Mouse (Mus musculus): ENCODE results near the gene Kcna5. TPM values are rescaled to one million over a fixed set of nuclear protein-coding genes. Genes with fewer than 3 reads are reported as not detected.
A peak's percentile ranks its signal among the peaks of the same experiment; 100 is the strongest.

Gene Kcna5
- polyA plus RNA-seq, 1 experiment from 2014 or later: 4.5 TPM

- no peaks in the 10 kb centered on the region for H3K36me3 ChIP-seq
- peak; percentile 61 for ATAC-seq (replicated peaks; ENCODE audit: low FRiP score)
- 13% methylated on average over 7 of the region's 7 CpGs for WGBS
- H3K27me3 ChIP-seq: no peaks in the 10 kb centered on the region
- H3K27ac ChIP-seq: no peak overlapping the region
- H3K4me2 ChIP-seq: no peak overlapping the region
- H3K9me3 ChIP-seq (replicated peaks): no peaks in the 10 kb centered on the region
- no peak overlapping the region for H3K4me3 ChIP-seq (replicated peaks)
- no peak overlapping the region for H3K9ac ChIP-seq
- peaks cover 6% of the 10 kb centered on the region; the same call in 1 of the 2 replicates for H3K4me1 ChIP-seq
Measured at GRCm38 (mm10) chr6:126563898-126564297, 28.7 kb upstream of the Kcna5 start.

- 25% methylated on average over 4 of the region's 4 CpGs for WGBS
- no peak overlapping the region for H3K9ac ChIP-seq
- H3K27ac ChIP-seq: no peak overlapping the region
- no peak overlapping the region for H3K4me2 ChIP-seq
- H3K4me3 ChIP-seq (replicated peaks): no peak overlapping the region
- no peak for ATAC-seq (replicated peaks; ENCODE audit: low FRiP score)
- no peaks in the 10 kb centered on the region for H3K9me3 ChIP-seq (replicated peaks)
- peaks cover 6% of the 10 kb centered on the region; the same call in 1 of the 2 replicates for H3K4me1 ChIP-seq
- no peaks in the 10 kb centered on the region for H3K36me3 ChIP-seq
- H3K27me3 ChIP-seq: no peaks in the 10 kb centered on the region
Measured at GRCm38 (mm10) chr6:126561702-126562101, 26.5 kb upstream of the Kcna5 start.

- H3K4me1 ChIP-seq: peaks cover 6% of the 10 kb centered on the region; the same call in 1 of the 2 replicates
- H3K27me3 ChIP-seq: no peaks in the 10 kb centered on the region
- WGBS: 93% methylated on average over 1 of the region's 1 CpGs
- H3K4me2 ChIP-seq: no peak overlapping the region
- no peaks in the 10 kb centered on the region for H3K36me3 ChIP-seq
- no peak for ATAC-seq (replicated peaks; ENCODE audit: low FRiP score)
- H3K4me3 ChIP-seq (replicated peaks): no peak overlapping the region
- no peak overlapping the region for H3K9ac ChIP-seq
- no peaks in the 10 kb centered on the region for H3K9me3 ChIP-seq (replicated peaks)
- no peak overlapping the region for H3K27ac ChIP-seq
Measured at GRCm38 (mm10) chr6:126560696-126561095, 25.5 kb upstream of the Kcna5 start.

GRCm38 (mm10) chr6:126560036-126560435 is 24.8 kb upstream of the Kcna5 start:
- Histone ChIP-seq H3K4me3 (replicated peaks) (no peak overlapping the region), H3K27ac (0 out of 2 replicates have a peak overlapping the region, but pooled peaks have one; percentile 13), H3K4me2 (no peak overlapping the region), H3K9ac (no peak overlapping the region), H3K4me1 (peaks cover 6% of the 10 kb centered on the region; the same call in 1 of the 2 replicates), H3K36me3 (no peaks in the 10 kb centered on the region), H3K9me3 (replicated peaks) (no peaks in the 10 kb centered on the region), H3K27me3 (no peaks in the 10 kb centered on the region)
- ATAC-seq (replicated peaks; ENCODE audit: low FRiP score): no peak
- 32% methylated on average over 8 of the region's 8 CpGs for WGBS

- H3K27me3 ChIP-seq: peaks cover 9% of the 10 kb centered on the region; the same call in 1 of the 2 replicates
- H3K27ac ChIP-seq: no peak overlapping the region
- H3K9ac ChIP-seq: no peak overlapping the region
- no peaks in the 10 kb centered on the region for H3K9me3 ChIP-seq (replicated peaks)
- H3K36me3 ChIP-seq: no peaks in the 10 kb centered on the region
- no peak overlapping the region for H3K4me2 ChIP-seq
- 64% methylated on average over 3 of the region's 3 CpGs for WGBS
- no peak for ATAC-seq (replicated peaks; ENCODE audit: low FRiP score)
- H3K4me1 ChIP-seq: peaks cover 6% of the 10 kb centered on the region; the same call in 1 of the 2 replicates
- H3K4me3 ChIP-seq (replicated peaks): no peak overlapping the region
Measured at GRCm38 (mm10) chr6:126558276-126558675, 23.1 kb upstream of the Kcna5 start.

- Histone ChIP-seq H3K4me3 (replicated peaks) (no peak overlapping the region), H3K9ac (no peak overlapping the region), H3K9me3 (replicated peaks) (no peaks in the 10 kb centered on the region), H3K36me3 (no peaks in the 10 kb centered on the region), H3K27me3 (peaks cover 21% of the 10 kb centered on the region), H3K27ac (no peak overlapping the region), H3K4me1 (no peaks in the 10 kb centered on the region), H3K4me2 (no peak overlapping the region)
- peak; percentile 70 for ATAC-seq (replicated peaks; ENCODE audit: low FRiP score)
- WGBS: 20% methylated on average over 9 of the region's 9 CpGs
Measured at GRCm38 (mm10) chr6:126553812-126554211, 18.6 kb upstream of the Kcna5 start.

- Histone ChIP-seq H3K27ac (no peak overlapping the region), H3K9me3 (replicated peaks) (no peaks in the 10 kb centered on the region), H3K36me3 (no peaks in the 10 kb centered on the region), H3K27me3 (peaks cover 28% of the 10 kb centered on the region), H3K4me1 (no peaks in the 10 kb centered on the region), H3K4me3 (replicated peaks) (no peak overlapping the region), H3K4me2 (no peak overlapping the region), H3K9ac (no peak overlapping the region)
- no peak for ATAC-seq (replicated peaks; ENCODE audit: low FRiP score)
- WGBS: 21% methylated on average over 9 of the region's 9 CpGs
Measured at GRCm38 (mm10) chr6:126551862-126552395, 16.7 kb upstream of the Kcna5 start.

- Histone ChIP-seq H3K4me1 (no peaks in the 10 kb centered on the region), H3K9ac (no peak overlapping the region), H3K4me3 (replicated peaks) (no peak overlapping the region), H3K9me3 (replicated peaks) (no peaks in the 10 kb centered on the region), H3K27ac (no peak overlapping the region), H3K27me3 (peaks cover 6% of the 10 kb centered on the region; the same call in 1 of the 2 replicates), H3K36me3 (no peaks in the 10 kb centered on the region), H3K4me2 (no peak overlapping the region)
- 81% methylated on average over 16 of the region's 16 CpGs for WGBS
- no peak for ATAC-seq (replicated peaks; ENCODE audit: low FRiP score)
Measured at GRCm38 (mm10) chr6:126544107-126545036, 9.2 kb upstream of the Kcna5 start.

GRCm38 (mm10) chr6:126542724-126543123 is 7.5 kb upstream of the Kcna5 start:
- 75% methylated on average over 4 of the region's 4 CpGs for WGBS
- Histone ChIP-seq H3K4me2 (no peak overlapping the region), H3K9ac (no peak overlapping the region), H3K27ac (no peak overlapping the region), H3K36me3 (no peaks in the 10 kb centered on the region), H3K9me3 (replicated peaks) (no peaks in the 10 kb centered on the region), H3K27me3 (peaks cover 6% of the 10 kb centered on the region; the same call in 1 of the 2 replicates), H3K4me1 (0 out of 2 replicates have a peak, but pooled peaks cover 1% of the 10 kb centered on the region), H3K4me3 (replicated peaks) (no peak overlapping the region)
- ATAC-seq (replicated peaks; ENCODE audit: low FRiP score): no peak

- 57% methylated on average over 2 of the region's 2 CpGs for WGBS
- ATAC-seq (replicated peaks; ENCODE audit: low FRiP score): no peak
- Histone ChIP-seq H3K4me3 (replicated peaks) (no peak overlapping the region), H3K36me3 (no peaks in the 10 kb centered on the region), H3K4me1 (peaks cover 26% of the 10 kb centered on the region), H3K9ac (no peak overlapping the region), H3K4me2 (no peak overlapping the region), H3K27ac (no peak overlapping the region), H3K27me3 (peaks cover 19% of the 10 kb centered on the region), H3K9me3 (replicated peaks) (no peaks in the 10 kb centered on the region)
Measured at GRCm38 (mm10) chr6:126537512-126537911, 2.3 kb upstream of the Kcna5 start.

- peaks cover 23% of the 10 kb centered on the region for H3K27me3 ChIP-seq
- peaks cover 26% of the 10 kb centered on the region for H3K4me1 ChIP-seq
- no peak for ATAC-seq (replicated peaks; ENCODE audit: low FRiP score)
- H3K9me3 ChIP-seq (replicated peaks): no peaks in the 10 kb centered on the region
- H3K27ac ChIP-seq: no peak overlapping the region
- H3K4me2 ChIP-seq: no peak overlapping the region
- H3K9ac ChIP-seq: no peak overlapping the region
- 71% methylated on average over 4 of the region's 4 CpGs for WGBS
- H3K36me3 ChIP-seq: no peaks in the 10 kb centered on the region
- H3K4me3 ChIP-seq (replicated peaks): no peak overlapping the region
Measured at GRCm38 (mm10) chr6:126536926-126537325, 1.7 kb upstream of the Kcna5 start.

- Histone ChIP-seq H3K27me3 (peaks cover 28% of the 10 kb centered on the region), H3K4me1 (peaks cover 26% of the 10 kb centered on the region), H3K4me2 (no peak overlapping the region; the same call in 1 of the 2 replicates), H3K36me3 (no peaks in the 10 kb centered on the region), H3K27ac (0 out of 2 replicates have a peak overlapping the region, but pooled peaks have one; percentile 72), H3K4me3 (replicated peaks) (no peak overlapping the region), H3K9me3 (replicated peaks) (no peaks in the 10 kb centered on the region), H3K9ac (no peak overlapping the region)
- ATAC-seq (replicated peaks; ENCODE audit: low FRiP score): no peak
- 6% methylated on average over 1 of the region's 1 CpGs for WGBS
Measured at GRCm38 (mm10) chr6:126535911-126536270, 679 bp upstream of the Kcna5 start.

All from kidney, embryonic 15.5 days (tissue).